Mouse (Mus musculus) C2C12 (cell line): ENCODE measurements at regions not wholly inside any gene's neighbourhood (a gene's known extent, or its start where the extent isn't known, plus 50 kb on each side); places are given as distances from the start of the nearest gene placed in this dataset.

Experiments used
- CEBPB ChIP-seq: IDR thresholded peaks from one replicate; pipeline ENCODE4 v1.6.1; 2011; ENCODE audit warnings: low read depth, mild to moderate bottlenecking, control low read depth, moderate library complexity
- CTCF ChIP-seq: IDR thresholded peaks from one replicate; pipeline ENCODE4 v1.5.1; 2011; ENCODE audit not compliant: control insufficient read depth, insufficient read depth, insufficient read length
- FOSL1 ChIP-seq: IDR thresholded peaks from one replicate; pipeline ENCODE4 v1.8.0; 2011; ENCODE audit warnings: mild to moderate bottlenecking, low read length; ENCODE audit not compliant: poor library complexity, insufficient read depth, severe bottlenecking
- MAX ChIP-seq: IDR thresholded peaks from one replicate; pipeline ENCODE4 v1.6.1; 2011; ENCODE audit warnings: mild to moderate bottlenecking, control low read depth
- MYOD1 ChIP-seq: IDR thresholded peaks from one replicate; pipeline ENCODE4 v1.6.1; 2011; ENCODE audit warnings: low read depth; ENCODE audit not compliant: control insufficient read depth, insufficient read length
- MYOG ChIP-seq: IDR thresholded peaks from one replicate; pipeline ENCODE4 v1.6.1; 2011; ENCODE audit not compliant: control insufficient read depth, insufficient read length; ENCODE audit errors: extremely low read depth
- USF1 ChIP-seq: IDR thresholded peaks from one replicate; pipeline ENCODE4 v1.6.1; 2011; ENCODE audit warnings: low read depth, mild to moderate bottlenecking, control low read depth, moderate library complexity

GRCm38 (mm10) chr1:193678448-193678847 lies 308.4 kb upstream of the Camk1g start:
- no peak for TF ChIP-seq CTCF
- no peak for TF ChIP-seq USF1
- TF ChIP-seq MAX = no peak
- TF ChIP-seq CEBPB = no peak
- no peak for TF ChIP-seq FOSL1
- TF ChIP-seq MYOD1 = no peak
- no peak for TF ChIP-seq MYOG
